Mouse (Mus musculus) MEL (cell line): Measurements from ENCODE around the gene Tsr1. TPM values are rescaled to one million over a fixed set of nuclear protein-coding genes. Genes with fewer than 3 reads are reported as not detected.

Experiments
- DNase-seq: peaks from one replicate; pipeline ENCODE4 v3.0.0; 2011; ENCODE audit warnings: low read depth, low spot score
- H3K27ac ChIP-seq: 2 replicates; pipeline ENCODE4 v1.5.1; 2012; ENCODE audit warnings: low read depth, mild to moderate bottlenecking, control low read depth, low read length, moderate library complexity; ENCODE audit not compliant: control insufficient read depth
- H3K27me3 ChIP-seq, 2 experiments: fragments of 150-350 bp in 1 of 2; sonication (generic) in 1 of 2; 2 replicates each; pipeline ENCODE4 v1.6.1; 2012; ENCODE audit warnings: low read length in 2 of 2, mild to moderate bottlenecking in 2 of 2, improper control_type of control experiment in 1 of 2, moderate library complexity in 1 of 2; ENCODE audit not compliant: insufficient read depth in 2 of 2, control insufficient read depth in 1 of 2
- H3K36me3 ChIP-seq, 2 experiments: 2 replicates each; pipeline ENCODE4 v1.6.1; 2012 to 2014; ENCODE audit warnings: low read length in 2 of 2, improper control_type of control experiment in 1 of 2, inconsistent platforms in 1 of 2, mild to moderate bottlenecking in 1 of 2; ENCODE audit not compliant: insufficient read depth in 2 of 2, control insufficient read depth in 1 of 2
- H3K4me1 ChIP-seq, 2 experiments: fragments of 150-350 bp in 1 of 2; sonication (generic) in 1 of 2; 2 replicates each; pipeline ENCODE4 v1.6.1; 2012; ENCODE audit warnings: low read length in 2 of 2, improper control_type of control experiment in 1 of 2, mild to moderate bottlenecking in 1 of 2; ENCODE audit not compliant: insufficient read depth in 2 of 2, control insufficient read depth in 1 of 2
- H3K4me3 ChIP-seq, 2 experiments: fragments of 150-350 bp in 1 of 2; sonication (generic) in 1 of 2; 2 replicates each; pipeline ENCODE4 v1.5.1; 2012; ENCODE audit warnings: low read depth in 2 of 2, low read length in 2 of 2, mild to moderate bottlenecking in 2 of 2, moderate library complexity in 2 of 2, control low read depth in 1 of 2, improper control_type of control experiment in 1 of 2; ENCODE audit not compliant: control insufficient read depth in 1 of 2, insufficient read depth in 1 of 2
- H3K79me2 ChIP-seq: 2 replicates; pipeline ENCODE4 v1.6.1; 2012; ENCODE audit warnings: mild to moderate bottlenecking, low read length, moderate library complexity; ENCODE audit not compliant: control insufficient read depth, poor library complexity, insufficient read depth
- H3K9ac ChIP-seq: 2 replicates; pipeline ENCODE4 v1.6.1; 2012; ENCODE audit warnings: low read depth, mild to moderate bottlenecking, control low read depth, low read length, moderate library complexity; ENCODE audit not compliant: control insufficient read depth, poor library complexity, severe bottlenecking
- H3K9me3 ChIP-seq: fragments of 150-350 bp; sonication (generic); replicated peaks from 2 replicates; pipeline ENCODE4 v1.6.1; 2012; ENCODE audit warnings: mild to moderate bottlenecking, low read length, improper control_type of control experiment, moderate library complexity; ENCODE audit not compliant: insufficient read depth
- CHD2 ChIP-seq: IDR thresholded peaks from 2 replicates; pipeline ENCODE4 v1.6.1; 2011; ENCODE audit warnings: low read length, improper control_type of control experiment
- E2F4 ChIP-seq: IDR thresholded peaks from 2 replicates; pipeline ENCODE4 v1.6.1; 2011; ENCODE audit warnings: low read depth, low read length, improper control_type of control experiment, borderline replicate concordance
- ELF1 ChIP-seq: IDR thresholded peaks from 2 replicates; pipeline ENCODE4 v1.6.1; 2014; ENCODE audit warnings: low read depth, mild to moderate bottlenecking, inconsistent platforms, low read length, improper control_type of control experiment, moderate library complexity
- ETS1 ChIP-seq: IDR thresholded peaks from 2 replicates; pipeline ENCODE4 v1.6.1; 2012; ENCODE audit warnings: low read depth, mild to moderate bottlenecking, inconsistent platforms, low read length, improper control_type of control experiment, moderate library complexity
- GABPA ChIP-seq: IDR thresholded peaks from 2 replicates; pipeline ENCODE4 v1.6.1; 2012; ENCODE audit warnings: low read depth, mild to moderate bottlenecking, inconsistent platforms, low read length, improper control_type of control experiment, moderate library complexity
- GATA1 ChIP-seq: IDR thresholded peaks from 2 replicates; pipeline ENCODE4 v1.6.1; 2011; ENCODE audit warnings: low read depth, low read length, improper control_type of control experiment
- JUND ChIP-seq: IDR thresholded peaks from 2 replicates; pipeline ENCODE4 v1.6.1; 2011; ENCODE audit warnings: low read depth, mild to moderate bottlenecking, improper control_type of control experiment, low read length
- MAFK ChIP-seq: IDR thresholded peaks from 2 replicates; pipeline ENCODE4 v1.6.1; 2011; ENCODE audit warnings: low read depth, mild to moderate bottlenecking, low read length, improper control_type of control experiment, borderline replicate concordance
- MAZ ChIP-seq: IDR thresholded peaks from 2 replicates; pipeline ENCODE4 v1.6.1; 2012; ENCODE audit warnings: low read depth, mild to moderate bottlenecking, inconsistent platforms, low read length, improper control_type of control experiment
- MEF2A ChIP-seq: IDR thresholded peaks from 2 replicates; pipeline ENCODE4 v1.6.1; 2014; ENCODE audit warnings: low read depth, mild to moderate bottlenecking, inconsistent platforms, low read length, improper control_type of control experiment; ENCODE audit not compliant: poor library complexity, insufficient replicate concordance, severe bottlenecking; ENCODE audit errors: extremely low read depth
- MYC ChIP-seq: IDR thresholded peaks from 2 replicates; pipeline ENCODE4 v1.6.1; 2011; ENCODE audit warnings: low read depth, mild to moderate bottlenecking, low read length, improper control_type of control experiment, moderate library complexity
- POLR2A ChIP-seq, 2 experiments: IDR thresholded peaks; 2 replicates each; pipeline ENCODE4 v1.6.1; 2011 to 2012; ENCODE audit warnings: low read length in 2 of 2, mild to moderate bottlenecking in 2 of 2, control low read depth in 1 of 2, improper control_type of control experiment in 1 of 2, low read depth in 1 of 2, moderate library complexity in 1 of 2; ENCODE audit not compliant: control insufficient read depth in 1 of 2, insufficient read depth in 1 of 2, poor library complexity in 1 of 2
- POLR2AphosphoS2 ChIP-seq: IDR thresholded peaks from 2 replicates; pipeline ENCODE4 v1.6.1; 2011; ENCODE audit warnings: low read length, improper control_type of control experiment
- POLR2AphosphoS5 ChIP-seq: IDR thresholded peaks from 2 replicates; pipeline ENCODE4 v1.6.1; 2012; ENCODE audit warnings: low read depth, borderline replicate concordance, mild to moderate bottlenecking, inconsistent platforms, low read length, moderate library complexity, mixed read lengths
- RAD21 ChIP-seq: IDR thresholded peaks from 2 replicates; pipeline ENCODE4 v1.6.1; 2011; ENCODE audit warnings: mild to moderate bottlenecking, low read depth, low read length, improper control_type of control experiment
- SMC3 ChIP-seq: IDR thresholded peaks from 2 replicates; pipeline ENCODE4 v1.6.1; 2011; ENCODE audit warnings: low read depth, low read length, improper control_type of control experiment
- TBP ChIP-seq: IDR thresholded peaks from 2 replicates; pipeline ENCODE4 v1.8.0; 2011; ENCODE audit warnings: low read depth, low read length, improper control_type of control experiment
- TCF12 ChIP-seq: IDR thresholded peaks from 2 replicates; pipeline ENCODE4 v1.6.1; 2014; ENCODE audit warnings: low read depth, mild to moderate bottlenecking, inconsistent platforms, low read length, improper control_type of control experiment, moderate library complexity
- USF1 ChIP-seq: IDR thresholded peaks from 2 replicates; pipeline ENCODE4 v1.6.1; 2014; ENCODE audit warnings: low read depth, mild to moderate bottlenecking, inconsistent platforms, low read length, improper control_type of control experiment, moderate library complexity
- USF2 ChIP-seq, 2 experiments: IDR thresholded peaks; 2 replicates each; pipeline ENCODE4 v1.6.1; 2011 to 2012; ENCODE audit warnings: improper control_type of control experiment in 2 of 2, low read length in 2 of 2, borderline replicate concordance in 1 of 2, inconsistent platforms in 1 of 2, low read depth in 1 of 2, mild to moderate bottlenecking in 1 of 2; ENCODE audit not compliant: insufficient read depth in 1 of 2
- ZC3H11A ChIP-seq: IDR thresholded peaks from 2 replicates; pipeline ENCODE4 v1.6.1; 2012; ENCODE audit warnings: low read depth, mild to moderate bottlenecking, inconsistent platforms, low read length, improper control_type of control experiment
- ZMIZ1 ChIP-seq: IDR thresholded peaks from 2 replicates; pipeline ENCODE4 v1.6.1; 2012; ENCODE audit warnings: low read depth, mild to moderate bottlenecking, inconsistent platforms, low read length, improper control_type of control experiment, moderate library complexity
- ZNF384 ChIP-seq: IDR thresholded peaks from 2 replicates; pipeline ENCODE4 v1.6.1; 2012; ENCODE audit warnings: low read depth, mild to moderate bottlenecking, inconsistent platforms, low read length, improper control_type of control experiment
- polyA plus RNA-seq, 2 experiments: library from polyadenylated mRNA; stranded (reverse) in 1 of 2; unstranded in 1 of 2; fragments of >175 nt in 1 of 2; fragments of >200 nt in 1 of 2; gene quantifications; 2 replicates each; pipeline versions ENCODE4 v1.2.1 to v1.2.4; 2012; ENCODE audit warnings: low replicate concordance in 2 of 2, low read depth in 1 of 2; ENCODE audit not compliant: insufficient read length in 2 of 2, insufficient read depth in 1 of 2, missing spikeins in 1 of 2
- total RNA-seq: library from RNA; depleted of rRNA; stranded (reverse); fragments of 300-350 nt; gene quantifications from 2 replicates; pipeline ENCODE4 v1.2.3, GENCODE M21; 2012

The Tsr1 gene
- total and polyA plus RNA-seq, 3 experiments, result 123 to 178 (median 129) TPM

DNA sequence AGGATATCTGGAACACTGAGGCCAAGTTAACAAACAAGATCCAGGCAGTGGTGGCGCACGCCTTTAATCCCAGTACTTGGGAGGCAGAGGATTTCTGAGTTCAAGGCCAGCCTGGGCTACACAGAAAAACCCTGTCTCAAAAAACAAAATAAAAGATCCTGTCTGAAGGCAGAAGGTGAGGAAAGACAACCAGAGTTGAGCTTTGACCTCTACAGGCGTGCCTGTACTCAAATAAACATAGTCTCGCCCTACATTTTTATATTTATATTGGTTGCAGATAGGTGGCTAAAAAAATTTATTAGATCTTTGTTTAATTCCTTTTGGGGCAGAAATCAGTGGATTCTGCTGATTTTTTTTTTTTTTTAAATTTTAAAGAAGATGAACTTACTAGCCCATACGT, 4.5 kb downstream of the Tsr1 start:
- Histone ChIP-seq H3K36me3 (peaks cover 52 to 71% of the 10 kb centered on the region in 2 experiments), H3K27me3 (no peaks in the 10 kb centered on the region), H3K79me2 (peaks cover 55% of the 10 kb centered on the region), H3K9ac (no peak overlapping the region)
- TF ChIP-seq MAZ (no peak), ZNF384 (peak; percentile 24; the same call in 1 of the 2 replicates), E2F4 (no peak), MAFK (no peak), MEF2A (no peak)
- TF ChIP-seq, all 39 proteins: peak for 1
- Histone ChIP-seq H3K27ac (no peak overlapping the region), H3K4me3 (no peak overlapping the region), H3K4me1 (peaks cover 6 to 18% of the 10 kb centered on the region in 2 experiments), H3K9me3 (no peaks in the 10 kb centered on the region)
- no peak for DNase-seq

DNA sequence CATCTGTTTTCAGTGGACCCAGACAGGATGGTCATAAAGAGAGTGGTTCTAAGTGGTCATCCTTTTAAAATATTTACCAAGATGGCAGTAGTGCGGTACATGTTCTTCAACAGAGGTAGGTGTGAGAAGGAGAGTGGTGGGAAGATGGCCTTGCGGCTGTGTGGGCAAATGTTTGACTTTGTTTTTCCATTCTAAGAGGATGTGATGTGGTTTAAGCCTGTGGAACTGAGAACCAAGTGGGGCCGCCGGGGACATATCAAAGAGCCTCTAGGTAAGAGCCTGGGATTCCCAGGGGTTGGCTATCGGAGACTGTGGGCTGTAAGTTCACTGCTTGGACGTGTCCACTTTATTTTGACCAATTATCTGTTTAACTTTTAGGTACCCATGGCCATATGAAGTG, 10.0 kb downstream of the Tsr1 start:
- DNase-seq, result no peak

DNA sequence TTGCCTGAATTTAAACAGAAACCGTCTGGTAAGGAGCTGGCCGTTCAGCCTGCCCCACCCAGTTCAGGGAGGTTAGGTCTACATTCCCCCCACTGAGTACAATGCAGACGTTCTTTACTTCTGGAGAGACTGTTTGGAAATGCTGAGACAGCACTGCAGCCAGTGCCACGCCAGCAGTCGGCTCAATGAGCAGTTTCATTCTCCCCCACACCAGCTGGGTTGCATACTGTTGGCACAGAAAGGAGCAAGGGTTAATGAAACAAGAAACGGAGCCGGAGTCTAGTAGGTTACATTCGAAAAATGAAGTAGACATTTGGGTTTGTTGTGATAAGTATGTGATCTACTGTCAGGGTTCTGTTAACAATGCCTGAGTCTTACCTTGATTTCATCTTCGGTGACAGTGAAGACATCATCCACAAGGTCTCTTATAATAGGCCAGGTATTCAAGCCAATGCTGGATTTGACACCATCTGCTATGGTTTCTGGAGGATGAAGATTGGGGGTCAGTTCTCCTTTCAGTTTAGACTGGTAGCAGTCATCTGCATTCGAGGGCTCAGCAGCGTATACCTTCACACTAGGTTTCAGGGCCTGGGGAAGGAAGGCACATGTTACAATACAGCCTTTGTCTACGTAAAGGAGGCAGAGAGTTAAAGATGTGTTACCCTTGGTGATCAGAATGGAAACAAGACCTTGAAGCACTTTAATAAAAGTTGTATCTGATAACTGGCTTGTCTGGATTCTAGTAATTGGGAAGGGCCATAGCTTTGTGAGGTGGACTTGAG, 10.9 kb downstream of the Tsr1 start:
- Histone ChIP-seq H3K4me3 (no peak overlapping the region), H3K27me3 (no peaks in the 10 kb centered on the region), H3K36me3 (peaks cover 16 to 41% of the 10 kb centered on the region in 2 experiments), H3K79me2 (peaks cover 2% of the 10 kb centered on the region; the same call in 1 of the 2 replicates), H3K27ac (no peak overlapping the region), H3K9ac (no peak overlapping the region), H3K9me3 (no peaks in the 10 kb centered on the region), H3K4me1 (peaks cover 0 to 3% of the 10 kb centered on the region in 2 experiments; a peak in 2 of 4 replicates)
- peak; percentile 34 for DNase-seq
- peak in 1 of 2 experiments; percentile 51; a peak in 2 of 4 replicates for TF ChIP-seq POLR2A (IDR thresholded peaks at IDR 0.05; ENCODE audit: control insufficient read depth in 1 of 2, insufficient read depth in 1 of 2, low read depth in 1 of 2, low read length in 2 of 2, poor library complexity in 1 of 2)
- no peak for TF ChIP-seq ETS1
- TF ChIP-seq POLR2AphosphoS5, result no peak
- TF ChIP-seq ZC3H11A, result no peak
- TF ChIP-seq POLR2AphosphoS2, result peak; percentile 75; the same call in 1 of the 2 replicates
- no peak for TF ChIP-seq MYC
- no peak for TF ChIP-seq TCF12
- no peak for TF ChIP-seq E2F4
- no peak for TF ChIP-seq CHD2
- no peak for TF ChIP-seq USF1
- TF ChIP-seq MAFK, result no peak
- TF ChIP-seq TBP, result no peak
- TF ChIP-seq USF2 (IDR thresholded peaks at IDR 0.05; ENCODE audit: borderline replicate concordance in 1 of 2, insufficient read depth in 1 of 2, low read depth in 1 of 2, low read length in 2 of 2), result no peak
- TF ChIP-seq ELF1, result no peak
- TF ChIP-seq GATA1, result no peak
- TF ChIP-seq JUND, result no peak
- no peak for TF ChIP-seq RAD21
- peak; percentile 66; the same call in 1 of the 2 replicates for TF ChIP-seq ZMIZ1
- no peak for TF ChIP-seq ZNF384
- no peak for TF ChIP-seq MAZ
- TF ChIP-seq GABPA, result no peak

More for the DNA sequence above, 10.0 kb downstream of the Tsr1 start:
- Histone ChIP-seq H3K4me3 (no peak overlapping the region), H3K9ac (no peak overlapping the region), H3K4me1 (peaks cover 0 to 3% of the 10 kb centered on the region in 2 experiments; a peak in 2 of 4 replicates), H3K9me3 (no peaks in the 10 kb centered on the region)
- TF ChIP-seq SMC3 (peak; percentile 1; the same call in 1 of the 2 replicates), MAZ (no peak)
- TF ChIP-seq, all 39 proteins: peak for 1
- no peaks in the 10 kb centered on the region for H3K27me3 ChIP-seq
- peaks cover 5% of the 10 kb centered on the region; the same call in 1 of the 2 replicates for H3K79me2 ChIP-seq
- no peak overlapping the region for H3K27ac ChIP-seq
- peaks cover 25 to 51% of the 10 kb centered on the region in 2 experiments for H3K36me3 ChIP-seq
